Mouse (Mus musculus) heart, embryonic 10.5 days (tissue): ENCODE measurements around the gene Zfp189. TPM values are rescaled to one million over a fixed set of nuclear protein-coding genes. Genes with fewer than 3 reads are reported as not detected.
A peak's percentile ranks its signal among the peaks of the same experiment; 100 is the strongest.
"Not testable (repeated sequence)": the region's sequence is repeated elsewhere in the genome, so short reads cannot be mapped to it uniquely, and the experiment has no call there.

Source experiments
- DNase-seq: peaks from one replicate; pipeline ENCODE4 v3.0.0-alpha.2; 2017; ENCODE audit warnings: low spot score
- H3K27ac ChIP-seq: fragments of 300-500 bp; sonication (generic); 2 replicates; pipeline ENCODE4 v1.5.1; 2016; ENCODE audit warnings: mild to moderate bottlenecking
- H3K27me3 ChIP-seq: fragments of 300-500 bp; sonication (generic); 2 replicates; pipeline ENCODE4 v1.6.1; 2016; ENCODE audit warnings: mild to moderate bottlenecking; ENCODE audit not compliant: poor library complexity, insufficient read depth, severe bottlenecking
- H3K36me3 ChIP-seq: fragments of 300-500 bp; sonication (generic); 2 replicates; pipeline ENCODE4 v1.6.1; 2016; ENCODE audit warnings: mild to moderate bottlenecking, moderate library complexity
- H3K4me1 ChIP-seq: fragments of 300-500 bp; sonication (generic); 2 replicates; pipeline ENCODE4 v1.6.1; 2016; ENCODE audit warnings: mild to moderate bottlenecking
- H3K4me3 ChIP-seq: fragments of 300-500 bp; sonication (generic); 2 replicates; pipeline ENCODE4 v1.5.1; 2016; ENCODE audit warnings: mild to moderate bottlenecking, moderate library complexity
- H3K9me3 ChIP-seq: fragments of 300-500 bp; sonication (generic); 2 replicates; pipeline ENCODE4 v1.6.1; 2016; ENCODE audit warnings: mild to moderate bottlenecking, moderate library complexity
- WGBS: fragments of 180-500 bp; shearing (Covaris S2); methylation state at CpG from one replicate; pipeline ENCODE4 v1.1.7; 2016; 5-methylcytosine and 5-hydroxymethylcytosine counted together
- polyA plus RNA-seq: library from polyadenylated mRNA; unstranded; fragments of >200 nt; fragmentation: Nextera tagmentation; extraction: Ambion mirVana; gene quantifications from 2 replicates; pipeline ENCODE4 v1.2.1, GENCODE M21; 2016

Gene Zfp189
- polyA plus RNA-seq, result 6.3 and 8.6 TPM in 2 replicates

- Histone ChIP-seq H3K27ac (peak within 1 kb of the TSS; percentile 89), H3K4me3 (peak within 1 kb of the TSS; percentile 77), H3K27me3 (no peaks in the 10 kb centered on the region), H3K4me1 (peaks cover 9% of the 10 kb centered on the region; the same call in 1 of the 2 replicates), H3K9me3 (no peaks in the 10 kb centered on the region), H3K36me3 (peaks cover 38% of the 10 kb centered on the region)
- peak; percentile 99 for DNase-seq
- under 1% methylated on average over 41 of the region's 41 CpGs for WGBS
Observed at GRCm38 (mm10) chr4:49520572-49521340, at the start of gene Zfp189, which contains the start of gene Mrpl50. Gene Zfp189 (plus strand): TSS chr4:49521176. Gene Mrpl50 (minus strand): TSS chr4:49521093.

GRCm38 (mm10) chr4:49473435-49474100 is 47.4 kb upstream of the Zfp189 start, which contains the start of gene Acnat1:
Gene Acnat1 (minus strand): TSS chr4:49473912.
- no peak for DNase-seq
- Histone ChIP-seq H3K4me1 (no peaks in the 10 kb centered on the region), H3K27ac (no peak within 1 kb of the TSS), H3K27me3 (no peaks in the 10 kb centered on the region), H3K9me3 (no peaks in the 10 kb centered on the region), H3K4me3 (no peak within 1 kb of the TSS), H3K36me3 (no peaks in the 10 kb centered on the region)
- WGBS, result 50% methylated on average over 3 of the region's 3 CpGs

GRCm38 (mm10) chr4:49474583-49474982 is 46.4 kb upstream of the Zfp189 start:
- H3K36me3 ChIP-seq, result no peaks in the 10 kb centered on the region
- H3K27me3 ChIP-seq, result no peaks in the 10 kb centered on the region
- DNase-seq, result no peak
- no peak overlapping the region for H3K27ac ChIP-seq
- H3K4me1 ChIP-seq, result no peaks in the 10 kb centered on the region
- H3K9me3 ChIP-seq, result no peaks in the 10 kb centered on the region
- H3K4me3 ChIP-seq, result no peak overlapping the region

GRCm38 (mm10) chr4:49478118-49478877 is 42.7 kb upstream of the Zfp189 start:
- Histone ChIP-seq H3K4me3 (peak overlapping the region; percentile 53), H3K36me3 (no peaks in the 10 kb centered on the region), H3K4me1 (no peaks in the 10 kb centered on the region), H3K9me3 (no peaks in the 10 kb centered on the region), H3K27me3 (0 out of 2 replicates have a peak, but pooled peaks cover 4% of the 10 kb centered on the region), H3K27ac (0 out of 2 replicates have a peak overlapping the region, but pooled peaks have one; percentile 42)
- DNase-seq, result peak; percentile 80
- 20% methylated on average over 19 of the region's 19 CpGs for WGBS

- WGBS, result 32% methylated on average over 2 of the region's 2 CpGs
- H3K4me3 ChIP-seq, H3K27me3 ChIP-seq, H3K4me1 ChIP-seq, DNase-seq, H3K9me3 ChIP-seq, H3K36me3 ChIP-seq, H3K27ac ChIP-seq: not testable (repeated sequence)
Observed at GRCm38 (mm10) chr4:49479035-49479434, 41.9 kb upstream of the Zfp189 start.

GRCm38 (mm10) chr4:49480104-49480760 is 40.7 kb upstream of the Zfp189 start:
- no peaks in the 10 kb centered on the region for H3K9me3 ChIP-seq
- H3K4me1 ChIP-seq, result no peaks in the 10 kb centered on the region
- 16% methylated on average over 21 of the region's 21 CpGs for WGBS
- H3K36me3 ChIP-seq, result no peaks in the 10 kb centered on the region
- no peak overlapping the region for H3K27ac ChIP-seq
- H3K27me3 ChIP-seq, result 0 out of 2 replicates have a peak, but pooled peaks cover 4% of the 10 kb centered on the region
- H3K4me3 ChIP-seq, result peak overlapping the region; percentile 22
- no peak for DNase-seq

DNA sequence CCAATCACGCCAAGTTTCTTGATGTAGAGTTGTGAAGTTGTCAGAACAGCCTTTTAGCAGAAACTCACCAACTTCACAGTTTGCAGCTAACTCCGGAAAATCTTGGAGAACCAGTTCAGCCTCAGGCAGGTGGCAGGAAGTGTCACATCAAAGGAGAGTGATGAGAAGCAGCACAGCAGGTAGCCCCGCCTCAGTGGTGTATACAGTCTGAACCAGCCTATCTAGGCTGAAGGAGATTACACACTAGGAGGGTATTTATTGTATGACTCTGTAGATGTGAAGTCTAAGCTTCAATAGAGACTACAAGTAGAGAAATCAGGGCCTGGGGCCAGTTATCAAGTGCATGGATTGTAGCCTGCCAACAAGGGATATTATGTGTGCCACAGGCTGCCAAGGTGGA is 40.1 kb upstream of the Zfp189 start:
- H3K4me1 ChIP-seq, result no peaks in the 10 kb centered on the region
- no peak overlapping the region for H3K27ac ChIP-seq
- H3K36me3 ChIP-seq, result no peaks in the 10 kb centered on the region
- WGBS, result 40% methylated on average over 3 of the region's 3 CpGs
- H3K9me3 ChIP-seq, result no peaks in the 10 kb centered on the region
- H3K27me3 ChIP-seq, result 0 out of 2 replicates have a peak, but pooled peaks cover 4% of the 10 kb centered on the region
- no peak overlapping the region for H3K4me3 ChIP-seq
- DNase-seq, result no peak

- no peaks in the 10 kb centered on the region for H3K36me3 ChIP-seq
- DNase-seq, result no peak
- no peaks in the 10 kb centered on the region for H3K9me3 ChIP-seq
- no peaks in the 10 kb centered on the region for H3K4me1 ChIP-seq
- H3K27ac ChIP-seq, result no peak overlapping the region
- H3K4me3 ChIP-seq, result no peak overlapping the region
- H3K27me3 ChIP-seq, result 0 out of 2 replicates have a peak, but pooled peaks cover 4% of the 10 kb centered on the region
Observed at GRCm38 (mm10) chr4:49485442-49485841, 35.5 kb upstream of the Zfp189 start.

DNA sequence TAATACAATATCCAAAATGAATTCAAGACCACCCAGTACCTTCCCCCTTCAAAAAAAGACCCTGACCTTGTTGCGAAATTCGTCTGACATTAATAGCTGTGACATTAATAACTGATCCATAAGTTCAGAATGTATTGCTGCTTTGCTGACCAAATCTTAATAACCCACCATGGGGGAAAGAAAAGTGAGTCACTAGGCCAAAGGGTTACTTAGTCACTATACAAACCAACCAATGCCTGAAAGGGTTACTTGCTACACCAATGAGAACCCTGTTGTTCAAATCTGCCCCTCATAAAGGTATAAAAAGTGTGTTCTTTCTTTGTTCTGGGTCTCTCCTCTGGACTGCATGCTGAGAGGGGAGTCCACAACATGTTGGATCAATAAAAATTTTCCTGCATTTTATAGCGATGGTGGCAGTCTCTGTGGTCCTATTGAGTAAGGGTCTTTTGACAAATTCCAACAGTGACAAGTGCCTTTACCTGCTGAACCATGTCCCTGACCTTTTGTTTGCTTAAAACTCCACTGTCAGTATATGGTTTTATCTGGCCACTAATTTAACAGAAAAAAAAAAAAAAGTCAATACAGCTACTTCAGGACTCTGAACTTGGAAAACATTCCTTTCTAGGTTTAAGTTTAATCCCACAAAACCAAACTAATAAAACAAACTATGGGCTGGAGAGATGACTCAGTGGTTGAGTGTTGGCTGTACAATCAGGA is 34.9 kb upstream of the Zfp189 start:
- H3K27me3 ChIP-seq, H3K27ac ChIP-seq, DNase-seq, H3K4me3 ChIP-seq, H3K36me3 ChIP-seq, H3K9me3 ChIP-seq, H3K4me1 ChIP-seq: not testable (repeated sequence)
- 80% methylated on average over 3 of the region's 3 CpGs for WGBS

GRCm38 (mm10) chr4:49503563-49503962 is 17.4 kb upstream of the Zfp189 start:
- WGBS, result 79% methylated on average over 1 of the region's 1 CpGs

DNA sequence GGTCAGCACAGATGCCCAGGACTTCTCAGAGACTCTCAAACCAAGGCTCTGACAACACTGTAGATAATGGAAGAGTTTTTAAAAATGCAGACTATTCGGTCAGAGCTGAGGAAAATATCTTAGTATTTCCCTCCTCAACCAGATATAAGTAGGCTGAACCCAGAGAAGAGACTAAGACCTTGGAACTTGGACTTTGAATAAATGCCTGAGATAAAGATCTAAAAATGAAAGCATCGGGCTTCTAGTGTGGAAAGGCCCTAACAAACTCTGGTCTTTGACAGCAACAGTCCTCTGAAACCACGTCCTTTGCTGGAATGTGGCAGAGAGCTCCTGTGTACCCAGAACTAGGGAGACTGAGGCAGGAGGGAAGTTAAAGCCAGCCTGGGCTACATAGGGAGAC is 14.6 kb upstream of the Zfp189 start, which contains the start of gene Baat:
TSS of gene Baat (minus strand) at position 172 of the 400 bp plus-strand sequence.
- WGBS, result 56% methylated on average over 3 of the region's 3 CpGs
- H3K4me3 ChIP-seq, result no peak within 1 kb of the TSS
- H3K9me3 ChIP-seq, result no peaks in the 10 kb centered on the region
- H3K27ac ChIP-seq, result no peak within 1 kb of the TSS
- H3K4me1 ChIP-seq, result 0 out of 2 replicates have a peak, but pooled peaks cover 6% of the 10 kb centered on the region
- no peak for DNase-seq
- H3K36me3 ChIP-seq, result no peaks in the 10 kb centered on the region
- no peaks in the 10 kb centered on the region for H3K27me3 ChIP-seq

More at GRCm38 (mm10) chr4:49503563-49503962, 17.4 kb upstream of the Zfp189 start:
- DNase-seq, result no peak
- Histone ChIP-seq H3K9me3 (no peaks in the 10 kb centered on the region), H3K27ac (no peak overlapping the region), H3K36me3 (no peaks in the 10 kb centered on the region), H3K4me1 (0 out of 2 replicates have a peak, but pooled peaks cover 6% of the 10 kb centered on the region), H3K27me3 (no peaks in the 10 kb centered on the region), H3K4me3 (no peak overlapping the region)

DNA sequence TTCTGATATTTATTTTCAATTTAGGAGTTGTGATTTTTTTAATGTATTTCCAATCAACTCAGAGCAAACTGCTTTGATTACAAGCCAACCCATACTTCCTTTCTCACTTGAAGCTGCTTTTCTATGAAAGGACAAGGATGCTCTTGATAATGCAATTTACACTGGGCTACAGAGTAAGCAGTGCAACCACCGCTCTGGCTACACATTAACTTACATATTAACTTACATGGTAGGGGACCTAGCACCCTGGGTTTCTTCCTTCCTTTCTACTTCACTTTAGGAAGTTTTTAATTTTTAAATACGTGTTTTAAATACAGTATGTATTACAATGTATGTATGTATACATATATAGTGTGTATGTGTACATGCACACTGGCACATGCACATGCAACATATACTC is 11.8 kb upstream of the Zfp189 start:
- no peaks in the 10 kb centered on the region for H3K9me3 ChIP-seq
- peaks cover 21% of the 10 kb centered on the region for H3K36me3 ChIP-seq
- no peak for DNase-seq
- 81% methylated on average over 2 of the region's 2 CpGs for WGBS
- H3K4me1 ChIP-seq, result 0 out of 2 replicates have a peak, but pooled peaks cover 6% of the 10 kb centered on the region
- no peak overlapping the region for H3K4me3 ChIP-seq
- no peak overlapping the region for H3K27ac ChIP-seq
- no peaks in the 10 kb centered on the region for H3K27me3 ChIP-seq
